Mouse (Mus musculus): ENCODE data around the gene Slc24a2.

Slc24a2 gene

DNA sequence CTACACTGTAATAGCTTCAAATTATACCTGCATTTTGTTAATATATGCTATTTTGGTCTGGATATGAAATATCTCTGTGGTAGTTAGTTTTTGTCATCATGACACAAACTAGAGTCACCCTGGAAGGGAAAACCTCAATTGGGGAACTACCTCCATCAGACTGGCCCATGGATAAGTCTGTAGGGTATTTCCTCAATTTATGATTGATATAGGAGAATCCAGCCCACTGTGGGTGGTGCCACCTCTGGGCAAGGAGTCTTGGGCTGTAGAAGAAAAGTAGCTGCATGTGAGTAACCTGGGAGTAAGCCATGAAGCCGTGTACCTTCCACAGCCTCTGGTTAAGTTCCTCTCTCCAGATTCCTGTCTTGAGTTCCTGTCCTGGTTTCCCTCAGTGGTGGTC, 281.5 kb downstream of the Slc24a2 start:
- no peak for DNase-seq

GRCm38 (mm10) chr4:86943296-86943695, 287.0 kb downstream of the Slc24a2 start:
- DNase-seq: no peak

DNA sequence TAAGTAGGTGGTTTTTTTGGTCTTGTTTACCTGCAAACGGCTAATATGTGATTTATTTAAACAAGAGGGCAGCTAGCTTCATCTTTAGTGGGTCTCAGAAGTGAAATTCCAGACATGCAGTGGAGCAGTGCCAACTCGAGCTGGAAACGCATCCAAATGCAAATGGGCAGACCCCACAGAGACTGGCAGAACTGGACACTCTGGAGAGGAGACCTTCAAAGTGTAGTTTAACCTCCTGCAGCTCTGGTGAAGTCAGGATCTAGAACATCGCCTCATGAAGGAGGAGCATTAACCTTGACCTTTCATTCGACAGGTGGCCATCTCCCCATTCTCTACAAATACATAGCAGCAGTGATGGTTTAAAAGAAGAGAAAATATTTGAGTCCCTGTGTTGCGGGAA, 287.6 kb downstream of the Slc24a2 start:
- DNase-seq: no peak

GRCm38 (mm10) chr4:86936706-86937105, 293.6 kb downstream of the Slc24a2 start:
- DNase-seq: no peak

- no peak for DNase-seq
These were observed 294.1 kb downstream of the Slc24a2 start for GRCm38 (mm10) chr4:86936217-86936616.
